Mouse (Mus musculus) stomach, postnatal 0 days (tissue): Measurements from ENCODE around the gene Hoxd11.

Source experiments
- CTCF ChIP-seq: IDR thresholded peaks from 2 replicates; pipeline ENCODE4 v1.5.1; 2016; ENCODE audit warnings: antibody characterized with exemption, low read depth, mild to moderate bottlenecking, moderate library complexity
- EP300 ChIP-seq: optimal IDR thresholded peaks from 2 replicates; pipeline ENCODE3; 2016; ENCODE audit warnings: antibody characterized with exemption

DNA sequence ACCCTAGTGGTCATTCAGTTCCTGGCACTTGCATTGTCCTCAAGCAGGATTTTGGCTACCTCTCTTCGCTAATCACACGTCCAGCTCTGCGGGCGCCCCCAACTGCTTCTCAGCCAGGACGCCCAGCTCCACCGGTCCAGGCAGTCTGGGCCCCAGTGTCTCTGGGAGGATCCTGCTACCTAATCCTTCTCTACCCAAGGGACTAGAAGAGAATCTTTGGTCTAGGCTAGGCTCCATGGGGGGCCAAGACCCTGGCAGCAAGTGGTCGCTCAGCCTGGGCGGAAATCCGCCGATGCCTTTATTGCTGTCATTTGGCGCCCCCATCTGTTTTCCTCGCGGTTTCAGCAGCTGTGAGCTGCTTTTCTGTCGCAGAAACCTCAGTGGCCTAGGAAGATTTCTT is 17.7 kb upstream of the Hoxd11 start:
- TF ChIP-seq CTCF (peak; percentile 69), EP300 (no peak)
